Mouse (Mus musculus): ENCODE data around the gene Prmt3.

Gene Prmt3

GRCm38 (mm10) chr7:49778114-49778901 lies at the start of gene Prmt3:
Prmt3 (plus strand) TSS chr7:49778346.
- DNase-seq: peak; percentile 100

- DNase-seq: no peak
Observed at GRCm38 (mm10) chr7:49734342-49734741, 43.8 kb upstream of the Prmt3 start.

- no peak for DNase-seq
Observed at GRCm38 (mm10) chr7:49739448-49739847, 38.7 kb upstream of the Prmt3 start.

GRCm38 (mm10) chr7:49741474-49741873 lies 36.7 kb upstream of the Prmt3 start:
- DNase-seq: no peak

GRCm38 (mm10) chr7:49741923-49742322 lies 36.2 kb upstream of the Prmt3 start:
- DNase-seq: no peak

- DNase-seq: peak; percentile 24
Observed at GRCm38 (mm10) chr7:49751148-49751547, 27.0 kb upstream of the Prmt3 start.

GRCm38 (mm10) chr7:49752730-49753506 lies 25.2 kb upstream of the Prmt3 start:
- peak; percentile 69 for DNase-seq

GRCm38 (mm10) chr7:49754767-49755166 lies 23.4 kb upstream of the Prmt3 start:
- peak; percentile 78 for DNase-seq

GRCm38 (mm10) chr7:49758934-49759571 lies 19.1 kb upstream of the Prmt3 start, which contains the start of gene Htatip2:
Htatip2 (plus strand) TSS chr7:49759115.
- peak; percentile 82 for DNase-seq

- no peak for DNase-seq
Observed at GRCm38 (mm10) chr7:49762605-49763004, 15.5 kb upstream of the Prmt3 start.

GRCm38 (mm10) chr7:49764011-49764716 lies 14.0 kb upstream of the Prmt3 start:
- DNase-seq: no peak

GRCm38 (mm10) chr7:49766166-49766565 lies 12.0 kb upstream of the Prmt3 start:
- DNase-seq: no peak

GRCm38 (mm10) chr7:49768509-49768908 lies 9.6 kb upstream of the Prmt3 start:
- no peak for DNase-seq

GRCm38 (mm10) chr7:49774396-49774795 lies 3.8 kb upstream of the Prmt3 start:
- no peak for DNase-seq

- no peak for DNase-seq
Observed at GRCm38 (mm10) chr7:49777585-49777984, 561 bp upstream of the Prmt3 start.

GRCm38 (mm10) chr7:49778904-49779615 lies 914 bp downstream of the Prmt3 start:
- peak; percentile 46 for DNase-seq

GRCm38 (mm10) chr7:49783017-49783416 lies 4.9 kb downstream of the Prmt3 start:
- no peak for DNase-seq

GRCm38 (mm10) chr7:49785141-49785540 lies 7.0 kb downstream of the Prmt3 start:
- no peak for DNase-seq

GRCm38 (mm10) chr7:49786618-49787382 lies 8.7 kb downstream of the Prmt3 start:
- peak; percentile 81 for DNase-seq

GRCm38 (mm10) chr7:49787383-49787645 lies 9.2 kb downstream of the Prmt3 start:
- no peak for DNase-seq

- DNase-seq: no peak
Observed at GRCm38 (mm10) chr7:49794304-49794703, 16.2 kb downstream of the Prmt3 start.

GRCm38 (mm10) chr7:49797171-49797570 lies 19.0 kb downstream of the Prmt3 start:
- DNase-seq: no peak
